Mouse (Mus musculus) thymus, adult 2 months (tissue): ENCODE results near the gene Tsr1.

Experiments
- CTCF ChIP-seq: fragments of 200-500 bp; IDR thresholded peaks from 2 replicates; pipeline ENCODE4 v1.5.1; 2012; ENCODE audit warnings: mild to moderate bottlenecking, control low read depth, low read length, moderate library complexity, borderline replicate concordance; ENCODE audit not compliant: control insufficient read depth, poor library complexity, insufficient read depth; ENCODE audit errors: extremely low read depth
- POLR2A ChIP-seq: fragments of 200-500 bp; IDR thresholded peaks from 2 replicates; pipeline ENCODE4 v1.6.1; 2012; ENCODE audit warnings: mild to moderate bottlenecking, low read length, control low read depth, moderate library complexity; ENCODE audit not compliant: control insufficient read depth, poor library complexity, insufficient read depth; ENCODE audit errors: extremely low read depth

GRCm38 (mm10) chr11:74927236-74927725 is 29.4 kb downstream of the Tsr1 start:
- no peak for TF ChIP-seq CTCF
- no peak for TF ChIP-seq POLR2A
